Mouse (Mus musculus): ENCODE measurements at regions not wholly inside any gene's neighbourhood (a gene's known extent, or its start where the extent isn't known, plus 50 kb on each side); places are given as distances from the start of the nearest gene placed in this dataset.

- TF ChIP-seq CTCF (IDR thresholded peaks at IDR 0.05; ENCODE audit: borderline replicate concordance, insufficient read depth, low read length), result no peak
- no peak for TF ChIP-seq POLR2A (IDR thresholded peaks at IDR 0.05; ENCODE audit: low read depth, low read length)
Observed at GRCm38 (mm10) chr7:115372921-115373320, 629.4 kb downstream of the Insc start.
